Mouse (Mus musculus) bone marrow, adult 2 months (tissue): Measurements from ENCODE around the gene Azgp1.

Experiments used
- CTCF ChIP-seq: fragments of 200-500 bp; IDR thresholded peaks from 2 replicates; pipeline ENCODE4 v1.5.1; 2011; ENCODE audit warnings: low read length, control low read depth; ENCODE audit not compliant: control insufficient read depth, insufficient read depth
- POLR2A ChIP-seq: fragments of 200-500 bp; IDR thresholded peaks from 2 replicates; pipeline ENCODE4 v1.6.1; 2011; ENCODE audit warnings: low read depth, mild to moderate bottlenecking, control low read depth, low read length, borderline replicate concordance; ENCODE audit not compliant: control insufficient read depth

DNA sequence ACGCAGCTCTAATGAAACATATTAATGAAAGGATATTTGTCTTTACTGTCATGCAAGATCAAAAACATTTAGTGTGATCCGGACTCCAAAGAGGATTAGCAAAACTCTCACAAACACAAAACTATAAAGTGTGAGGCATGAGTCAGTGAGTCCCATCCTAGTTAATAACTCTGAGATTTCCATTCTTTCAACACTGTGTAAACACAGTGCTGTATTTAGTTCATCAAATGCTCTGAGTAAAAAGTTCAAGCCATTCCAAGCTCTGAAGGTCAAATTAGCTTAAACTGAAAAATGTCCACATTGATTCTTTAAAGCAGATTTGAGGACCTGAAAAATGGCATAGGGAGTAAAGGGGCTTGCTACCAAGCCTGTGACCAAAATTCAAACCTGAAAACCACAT, 2.2 kb upstream of the Azgp1 start:
- no peak for TF ChIP-seq CTCF
- no peak for TF ChIP-seq POLR2A
